Mouse (Mus musculus): Measurements from ENCODE around the gene Exoc7.

DNA sequence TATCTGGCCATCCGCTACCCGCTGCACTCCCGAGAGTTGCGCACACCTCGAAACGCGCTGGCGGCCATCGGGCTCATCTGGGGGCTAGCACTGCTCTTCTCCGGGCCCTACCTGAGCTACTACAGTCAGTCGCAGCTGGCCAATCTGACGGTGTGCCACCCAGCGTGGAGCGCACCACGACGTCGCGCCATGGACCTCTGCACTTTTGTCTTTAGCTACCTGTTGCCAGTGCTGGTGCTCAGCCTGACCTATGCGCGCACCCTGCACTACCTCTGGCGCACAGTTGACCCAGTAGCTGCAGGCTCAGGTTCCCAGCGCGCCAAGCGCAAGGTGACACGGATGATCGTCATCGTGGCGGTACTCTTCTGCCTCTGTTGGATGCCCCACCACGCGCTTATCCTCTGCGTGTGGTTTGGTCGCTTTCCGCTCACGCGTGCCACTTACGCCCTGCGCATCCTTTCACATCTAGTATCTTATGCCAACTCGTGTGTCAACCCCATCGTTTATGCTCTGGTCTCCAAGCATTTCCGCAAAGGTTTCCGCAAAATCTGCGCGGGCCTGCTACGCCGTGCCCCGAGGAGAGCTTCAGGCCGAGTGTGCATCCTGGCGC lies 24.0 kb downstream of the Exoc7 start:
- TF ChIP-seq CTCF (IDR thresholded peaks at IDR 0.05; ENCODE audit: low read depth, low read length) (no peak), POLR2A (IDR thresholded peaks at IDR 0.05; ENCODE audit: insufficient read depth, low read length) (no peak), EP300 (IDR thresholded peaks at IDR 0.05; ENCODE audit: insufficient read depth, low read depth, low read length) (no peak)
